Mouse (Mus musculus): ENCODE measurements around the gene Met. TPM values are rescaled to one million over a fixed set of nuclear protein-coding genes. Genes with fewer than 3 reads are reported as not detected.

Met gene
- total RNA-seq, 2 experiments from 2014 or later, result 61.3 to 69.3 TPM

DNA sequence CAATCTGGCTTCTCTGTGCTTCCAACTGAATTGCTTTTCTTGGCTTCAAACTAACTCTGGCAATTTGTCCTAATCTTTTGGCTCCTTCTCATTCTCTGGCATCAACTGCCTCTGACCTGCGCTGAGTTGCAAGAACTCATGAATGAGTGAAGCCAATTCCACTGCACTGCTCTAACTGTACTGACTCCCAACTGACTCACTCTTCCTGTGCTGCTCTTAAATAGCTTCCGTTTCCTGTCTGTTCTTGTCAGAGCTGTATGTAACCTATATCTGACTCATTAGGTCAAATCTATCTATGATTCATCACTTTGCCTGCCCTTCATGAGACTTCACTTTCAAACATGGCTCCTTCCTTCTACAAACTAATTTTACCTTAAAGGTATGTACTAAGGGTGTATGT lies 130.4 kb downstream of the Met start:
- no peak for DNase-seq
- intact Hi-C loops (cut with DNase I), result loop anchor here (5.0 kb wide), 1 partner anchor 567 kb away; no protein-coding TSS in a partner anchor

DNA sequence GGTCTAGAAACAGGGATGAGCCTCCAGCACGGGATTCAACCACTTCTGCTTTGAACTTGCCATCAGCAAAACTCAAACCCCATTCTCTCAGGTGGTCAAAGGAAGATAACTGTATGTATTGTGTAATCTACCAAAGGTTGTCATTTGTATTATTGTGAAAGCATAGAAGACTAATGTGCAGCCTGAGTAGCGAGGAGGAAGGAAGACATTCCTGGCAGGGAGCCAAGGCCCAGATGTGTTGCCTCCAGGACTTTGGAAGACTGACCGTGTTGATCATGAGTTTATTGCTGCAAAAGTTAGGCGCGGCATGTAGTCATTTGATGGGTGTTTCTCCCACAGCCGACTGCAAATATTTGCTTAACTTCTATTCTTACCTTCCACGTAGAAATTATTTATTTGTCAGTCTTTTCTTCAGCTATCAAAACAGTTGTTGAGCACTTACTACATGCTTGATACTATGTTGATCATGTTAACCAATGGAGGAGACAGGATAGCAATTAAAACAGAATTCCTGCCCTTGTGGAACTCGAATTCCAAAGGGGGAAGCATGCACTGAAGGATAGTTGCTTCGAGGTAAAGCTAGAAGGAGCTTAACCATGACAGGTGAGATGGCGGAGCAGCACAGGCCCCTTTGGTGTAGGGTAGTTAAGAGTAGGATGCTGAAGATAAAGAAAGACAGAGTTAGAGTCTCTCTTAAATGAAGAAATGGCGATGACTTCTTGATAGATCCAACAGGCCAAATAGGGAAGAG lies 132.3 kb downstream of the Met start:
- peak; percentile 3 for DNase-seq
- intact Hi-C loops (cut with DNase I), result no loop called here

DNA sequence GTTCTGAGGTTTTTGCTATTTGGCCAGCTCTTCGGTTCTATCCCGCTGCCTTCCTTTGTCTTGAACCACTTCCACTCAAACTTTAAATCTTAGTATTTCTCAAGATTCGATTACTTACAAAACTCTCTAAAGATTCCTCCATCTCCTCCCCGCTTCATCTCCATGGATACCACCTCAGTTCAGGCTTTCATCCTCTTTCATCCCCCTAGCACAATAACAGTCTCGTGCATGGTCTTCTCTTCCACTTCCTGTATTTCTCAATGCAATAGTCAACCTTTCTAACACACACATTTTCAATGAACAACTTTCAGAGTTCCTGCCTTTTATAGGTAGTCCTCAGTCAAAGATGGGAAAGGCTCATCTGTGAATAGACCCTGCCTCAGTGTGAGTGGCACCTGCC lies 135.8 kb downstream of the Met start:
- DNase-seq, result no peak

DNA sequence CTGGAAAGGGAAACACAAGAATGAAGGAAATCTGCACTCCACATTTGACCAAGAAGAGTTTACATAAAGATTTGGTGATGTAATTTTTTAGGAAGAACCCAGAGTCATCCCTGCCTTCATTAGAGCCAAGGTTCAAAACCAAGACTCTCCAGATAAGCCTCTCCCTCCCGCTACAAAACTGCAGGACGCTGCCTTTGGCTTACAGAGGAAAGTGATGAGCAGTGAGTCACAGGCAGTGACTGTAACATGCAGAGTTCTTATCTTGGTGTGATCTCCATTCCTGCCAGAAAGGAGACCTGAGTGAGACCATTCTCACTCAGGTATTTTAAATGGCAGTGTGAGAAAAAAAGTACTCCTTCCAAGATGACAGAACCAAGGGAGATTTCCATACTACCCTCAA lies 137.9 kb downstream of the Met start:
- intact Hi-C loops (cut with DNase I), result no loop called here
- no peak for DNase-seq

More for the DNA sequence above, 135.8 kb downstream of the Met start:
- intact Hi-C loops (cut with DNase I), result no loop called here

DNA sequence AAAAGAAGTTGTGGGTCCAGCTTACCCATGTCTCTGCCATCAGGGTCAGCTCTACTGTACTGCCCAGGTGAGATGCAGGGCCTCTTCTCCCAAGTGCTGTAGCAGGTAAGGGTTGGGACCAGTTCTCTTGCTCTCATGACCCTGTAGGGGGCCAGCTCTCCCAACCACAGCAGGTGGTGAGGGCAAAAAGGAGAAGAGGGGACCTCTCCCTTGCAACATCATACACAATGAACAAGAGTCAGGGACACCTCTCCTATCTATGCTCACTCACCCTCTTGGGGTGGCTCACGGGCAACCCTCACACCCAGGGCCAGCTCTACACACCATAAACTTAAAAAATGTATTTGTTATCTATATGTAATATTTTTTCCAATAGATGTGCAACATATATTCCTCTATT lies 143.3 kb downstream of the Met start:
- DNase-seq, result no peak
- intact Hi-C loops (cut with DNase I), result no loop called here

DNA sequence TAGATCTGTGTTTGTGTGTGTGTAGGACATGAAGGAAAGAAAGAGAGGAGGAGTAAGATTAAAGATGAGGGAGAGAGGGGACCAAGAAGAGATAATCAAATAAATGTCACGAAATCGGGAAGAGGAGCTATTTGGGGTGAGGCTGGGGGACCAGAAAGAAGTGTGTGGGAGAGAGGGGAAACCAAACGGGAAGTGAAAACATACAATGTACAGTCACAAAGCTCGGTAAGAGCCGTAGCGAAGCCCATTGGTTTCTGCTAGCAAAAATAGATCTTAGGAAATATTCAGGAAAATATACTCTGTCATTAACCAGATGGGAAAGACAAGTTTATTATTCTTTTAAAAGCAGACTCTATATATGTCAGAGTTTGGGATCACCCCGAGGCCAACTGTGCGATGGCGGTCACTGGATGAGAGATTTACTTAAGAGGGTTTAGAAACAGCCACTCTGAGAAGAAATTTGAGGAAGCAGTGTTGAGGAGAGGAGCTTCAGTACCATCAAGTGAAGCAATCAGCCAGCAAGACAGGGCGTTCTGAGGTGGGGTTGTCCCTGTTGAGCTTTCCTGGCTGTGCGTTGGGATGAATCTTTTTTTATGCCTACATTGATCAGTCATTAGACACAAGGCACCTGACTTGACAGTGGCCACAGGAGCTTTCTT lies 147.9 kb downstream of the Met start:
- DNase-seq, result no peak
- intact Hi-C loops (cut with DNase I), result no loop called here

DNA sequence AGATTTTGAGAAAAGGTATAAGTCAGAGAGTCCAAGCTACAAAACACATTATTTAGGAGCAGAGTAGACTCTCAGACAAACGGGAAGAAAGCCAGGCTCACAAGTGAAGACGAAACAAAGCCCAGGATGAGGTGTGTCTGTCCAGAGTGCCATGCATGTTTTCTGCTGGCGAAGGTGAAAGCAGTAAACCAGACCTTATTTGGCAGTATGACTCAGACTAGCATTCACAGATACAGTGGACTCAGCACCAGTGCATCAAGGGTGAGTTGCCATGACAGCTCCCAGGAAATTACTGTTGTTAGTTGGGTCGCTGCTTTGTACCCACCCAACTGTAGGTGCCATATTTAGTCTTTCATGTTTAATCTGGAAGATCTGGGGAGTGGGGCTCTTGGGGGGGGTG lies 149.1 kb downstream of the Met start:
- intact Hi-C loops (cut with DNase I), result no loop called here
- DNase-seq, result no peak

DNA sequence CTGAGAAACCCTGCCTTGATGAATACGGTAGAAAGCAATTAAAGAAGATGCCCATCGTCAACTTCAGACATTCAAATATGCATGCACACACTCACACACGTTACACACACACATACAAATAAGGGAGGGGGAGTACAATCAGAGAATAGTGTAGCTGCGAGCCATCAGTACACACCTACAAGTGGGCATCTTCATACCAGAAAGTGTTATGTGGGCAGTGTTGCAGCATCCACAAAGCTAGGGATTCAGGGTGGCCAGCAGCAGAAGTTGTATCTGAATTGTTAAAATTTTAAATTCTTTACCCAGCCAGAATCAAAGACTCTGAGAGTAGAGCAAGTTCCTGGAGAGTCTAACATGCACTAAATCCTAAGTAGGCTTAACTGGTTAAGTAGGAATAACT lies 157.2 kb downstream of the Met start:
- no peak for DNase-seq
- intact Hi-C loops (cut with DNase I), result no loop called here

DNA sequence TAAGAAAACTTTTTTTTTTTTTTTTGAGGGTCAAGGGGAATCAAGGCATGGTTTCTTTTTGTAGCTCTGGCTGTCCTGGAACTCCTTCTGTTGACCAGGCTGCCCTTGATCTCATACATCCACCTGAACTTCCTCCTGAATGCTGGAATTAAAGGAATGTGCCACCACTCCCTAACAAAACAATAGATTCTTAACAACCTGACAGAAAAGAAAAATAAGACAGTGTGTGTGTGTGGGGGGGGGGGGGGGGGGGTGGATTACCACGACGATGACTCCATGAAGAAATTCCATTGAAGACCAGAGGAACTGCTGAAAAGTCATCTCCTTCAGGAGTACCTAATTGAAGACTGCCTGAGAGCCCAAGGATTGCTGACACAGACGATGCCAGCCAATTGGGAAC lies 157.8 kb downstream of the Met start:
- DNase-seq, result no peak

More for the DNA sequence above, 157.8 kb downstream of the Met start:
- intact Hi-C loops (cut with DNase I), result no loop called here

Other genes starting within 250 kb of the Met start
- gene Cav2, start 182.6 kb upstream of the Met start, total RNA-seq (2021), result 10 to 100 TPM; 19.6 to 20.7 TPM
- 10 to 100 TPM; 47.9 to 48.5 TPM for gene Cav1, start 157.5 kb upstream of the Met start, total RNA-seq (2021)
- 100 to 1,000 TPM; 200 to 204 TPM for gene Capza2, start 172.4 kb downstream of the Met start, total RNA-seq (2021)
- gene St7, start 229.1 kb downstream of the Met start, total RNA-seq (2021), result 10 to 100 TPM; 58.9 to 68.2 TPM